Mouse (Mus musculus) thymus, adult 18-20 months (tissue): ENCODE measurements around the gene Peg10.
"Not testable (repeated sequence)": the region's sequence is repeated elsewhere in the genome, so short reads cannot be mapped to it uniquely, and the experiment has no call there.

Experiments used
- DNase-seq, 2 experiments: peaks; one replicate each; pipeline ENCODE4 v3.0.0; 2022; ENCODE audit warnings: mixed read lengths in 2 of 2

Gene Peg10

GRCm38 (mm10) chr6:4749091-4749490, 2.0 kb downstream of the Peg10 start:
- peak; percentile 75 to 78 for DNase-seq

- no peak for DNase-seq
These were observed 4.2 kb downstream of the Peg10 start for GRCm38 (mm10) chr6:4751355-4751754.

- no peak for DNase-seq
These were observed 7.2 kb downstream of the Peg10 start for GRCm38 (mm10) chr6:4754286-4754685.

GRCm38 (mm10) chr6:4754886-4755285, 7.8 kb downstream of the Peg10 start:
- DNase-seq, result no peak

GRCm38 (mm10) chr6:4761415-4762142, 14.5 kb downstream of the Peg10 start:
- DNase-seq, result not testable (repeated sequence)

GRCm38 (mm10) chr6:4762252-4762651, 15.1 kb downstream of the Peg10 start:
- DNase-seq, result no peak

GRCm38 (mm10) chr6:4796281-4796680, 49.2 kb downstream of the Peg10 start:
- DNase-seq, result no peak

GRCm38 (mm10) chr6:4797317-4797716, 50.2 kb downstream of the Peg10 start:
- DNase-seq, result not testable (repeated sequence)

- DNase-seq, result no peak
These were observed 51.3 kb downstream of the Peg10 start for GRCm38 (mm10) chr6:4798382-4798781.

GRCm38 (mm10) chr6:4799359-4799758, 52.3 kb downstream of the Peg10 start:
- no peak for DNase-seq

- DNase-seq, result no peak
These were observed 59.9 kb downstream of the Peg10 start for GRCm38 (mm10) chr6:4806981-4807380.
